Mouse (Mus musculus) brown adipose tissue, adult 24 weeks (tissue): ENCODE data around the gene Psmd2. TPM values are rescaled to one million over a fixed set of nuclear protein-coding genes. Genes with fewer than 3 reads are reported as not detected.

ENCODE experiments used
- H3K27ac ChIP-seq: fragments of 200-500 bp; replicated peaks from 2 replicates; pipeline ENCODE4 v1.5.1; 2012; ENCODE audit warnings: low read depth, mild to moderate bottlenecking, low read length
- H3K4me1 ChIP-seq: fragments of 200-500 bp; 2 replicates; pipeline ENCODE4 v1.6.1; 2012; ENCODE audit warnings: low read length, mixed read lengths; ENCODE audit not compliant: control insufficient read depth, insufficient read depth, insufficient read length
- H3K4me3 ChIP-seq: fragments of 200-500 bp; 2 replicates; pipeline ENCODE4 v1.5.1; 2012; ENCODE audit warnings: low read depth, mild to moderate bottlenecking, low read length, moderate library complexity; ENCODE audit not compliant: insufficient read depth
- polyA plus RNA-seq: library from polyadenylated mRNA; stranded (reverse); fragments of >200 nt; gene quantifications from 2 replicates; pipeline ENCODE4 v1.2.4, GENCODE M21; 2012; ENCODE audit not compliant: missing spikeins, insufficient read depth, insufficient read length

Psmd2 gene
- polyA plus RNA-seq: 120 and 145 TPM in 2 replicates

DNA sequence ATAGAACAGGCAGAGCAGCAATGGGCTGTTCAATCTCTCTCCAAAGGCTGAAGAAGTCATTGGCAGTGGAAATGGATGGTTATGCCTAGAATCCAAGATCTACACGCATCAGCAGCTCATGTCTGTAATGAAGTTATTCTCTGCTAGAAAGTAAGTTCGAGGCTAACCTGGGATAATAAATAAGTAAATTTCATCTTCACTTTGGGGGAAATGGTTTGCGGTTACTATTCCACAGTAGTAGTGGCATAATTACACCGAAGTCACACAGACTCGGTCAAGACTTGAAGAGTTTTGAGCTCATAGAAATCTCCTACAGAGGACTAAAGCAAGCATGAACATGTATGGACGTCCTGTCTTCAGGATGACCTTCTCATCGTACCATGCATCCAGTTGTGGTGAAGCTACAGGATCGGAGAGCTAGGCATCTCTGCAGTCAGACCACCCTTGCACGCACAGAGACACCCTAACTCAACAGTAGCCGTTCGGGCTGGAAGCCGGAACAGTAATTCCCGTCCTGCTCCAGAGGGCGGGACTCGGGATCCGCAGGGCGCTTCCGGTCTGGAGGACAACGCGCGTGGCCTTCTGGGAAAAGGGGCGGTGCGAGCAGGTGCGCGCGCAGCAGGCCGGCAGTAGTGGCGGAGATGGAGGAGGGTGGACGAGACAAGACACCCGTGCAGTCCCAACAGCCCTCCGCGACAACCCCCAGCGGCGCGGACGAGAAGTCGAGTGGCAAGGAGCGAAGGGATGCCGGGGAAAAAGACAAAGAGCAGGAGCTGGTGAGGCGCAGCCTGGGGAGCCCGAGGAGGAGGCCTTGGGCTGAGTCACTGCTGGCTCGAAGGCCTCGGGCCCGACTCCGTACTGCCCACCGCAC lies at the start of gene Psmd2:
TSS of gene Psmd2 (plus strand) at position 577 of the 871 bp plus-strand sequence.
- Histone ChIP-seq H3K4me1 (no peaks in the 10 kb centered on the region), H3K27ac (peak within 1 kb of the TSS; percentile 76), H3K4me3 (peak within 1 kb of the TSS; percentile 73)

DNA sequence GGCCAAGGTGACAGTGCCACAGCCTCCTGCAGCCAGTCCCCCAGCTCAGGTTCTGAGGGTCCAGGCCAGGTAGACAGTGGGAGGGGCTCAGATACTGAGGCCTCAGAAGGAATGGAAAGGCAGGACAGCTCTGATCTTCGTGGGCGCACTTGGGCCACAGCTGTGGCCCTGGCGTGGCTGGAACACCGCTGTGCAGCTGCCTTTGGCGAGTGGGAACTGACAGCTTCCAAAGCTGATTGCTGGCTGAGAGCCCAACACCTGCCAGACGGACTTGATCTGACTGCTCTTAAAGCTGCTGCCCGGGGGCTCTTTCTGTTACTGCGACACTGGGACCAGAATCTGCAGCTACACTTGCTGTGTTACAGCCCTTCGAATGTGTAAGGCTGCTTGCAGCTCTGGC lies 46.7 kb upstream of the Psmd2 start:
- no peak overlapping the region for H3K4me3 ChIP-seq
- no peaks in the 10 kb centered on the region for H3K4me1 ChIP-seq
- no peak overlapping the region for H3K27ac ChIP-seq

DNA sequence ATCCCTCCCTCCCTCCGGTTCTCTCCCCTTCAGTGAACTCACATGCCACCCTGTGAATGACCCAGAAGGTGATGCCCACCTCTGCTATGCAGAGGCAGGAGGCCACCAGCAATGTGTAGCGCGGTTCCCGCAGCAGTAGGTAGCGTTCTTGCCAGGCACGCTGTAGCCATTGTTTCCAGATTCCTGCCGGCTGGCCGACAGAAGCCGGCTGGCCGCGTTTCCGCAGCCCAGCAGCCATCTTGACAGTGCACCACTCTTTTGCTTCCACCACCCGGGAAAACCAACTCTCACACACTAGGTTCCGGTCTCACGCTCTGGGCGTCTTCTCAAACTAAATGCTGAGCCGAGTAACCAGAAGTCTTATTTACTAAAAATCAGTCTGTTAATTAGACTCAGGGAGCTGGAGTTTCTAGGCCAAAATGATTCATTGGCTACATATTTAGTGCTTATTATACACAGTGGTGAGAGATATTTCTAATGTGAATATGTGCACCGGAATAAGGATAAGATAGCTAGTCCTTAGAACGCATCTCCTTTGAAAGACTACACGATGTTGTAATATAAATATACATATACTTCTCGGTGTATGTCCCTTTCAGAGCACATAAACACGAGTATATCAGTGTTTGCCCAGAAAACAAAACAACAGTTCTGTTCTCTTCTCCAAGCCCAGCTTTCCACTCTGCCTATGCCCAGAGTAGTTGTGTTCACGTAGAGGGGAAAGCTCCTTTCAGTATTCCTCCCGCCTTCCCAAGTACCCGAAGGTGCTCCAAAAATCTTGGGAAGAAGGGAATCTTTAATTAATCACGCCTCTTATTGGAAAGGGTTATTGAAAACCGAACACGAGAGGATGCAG lies 40.7 kb upstream of the Psmd2 start:
- Histone ChIP-seq H3K4me1 (no peaks in the 10 kb centered on the region), H3K4me3 (peak overlapping the region; percentile 69), H3K27ac (peak overlapping the region; percentile 35)

DNA sequence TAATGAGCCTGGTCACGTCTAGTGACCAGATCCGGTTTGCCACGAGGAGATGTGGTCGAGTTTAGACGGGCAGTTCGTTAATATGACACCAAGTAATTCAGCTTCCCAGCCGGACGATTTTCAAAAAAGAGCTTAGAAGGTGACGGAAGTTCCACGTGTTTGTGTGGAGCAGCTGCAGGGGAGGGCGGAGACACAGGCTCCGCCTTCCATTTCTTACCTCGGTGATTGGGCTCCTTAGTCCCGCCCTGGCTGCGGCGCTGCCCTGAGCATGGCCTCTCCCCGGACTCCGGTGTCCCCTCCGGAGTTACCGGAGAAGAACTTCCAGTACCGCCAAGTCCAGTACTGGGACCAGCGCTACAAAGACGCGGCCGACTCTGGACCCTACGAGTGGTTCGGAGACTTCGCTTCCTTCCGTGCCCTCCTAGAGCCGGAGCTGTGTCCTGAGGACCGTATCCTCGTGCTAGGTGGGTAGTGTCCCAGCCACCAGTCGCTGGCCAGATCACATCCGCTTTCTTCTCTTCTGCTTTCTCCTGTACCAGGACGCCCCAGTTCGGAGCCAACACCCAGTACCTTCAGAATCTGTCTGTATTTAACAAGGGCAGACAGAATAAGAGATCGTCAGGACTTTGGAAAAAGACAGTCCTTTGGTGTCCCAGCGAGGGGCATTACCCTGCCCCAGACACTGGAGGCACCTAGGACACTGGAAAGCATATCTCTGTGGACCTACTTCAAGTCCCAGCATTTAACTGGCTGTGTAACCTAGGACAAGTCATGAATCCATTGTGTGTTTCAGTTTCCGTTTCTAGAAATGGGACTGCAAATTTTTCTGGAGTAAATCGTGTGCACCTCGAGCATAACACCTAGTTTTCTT lies 39.9 kb upstream of the Psmd2 start, which contains the start of the genes Eef1akmt4, Gm49333 and Alg3:
TSS of gene Eef1akmt4 (plus strand) at position 237 of the 871 bp plus-strand sequence.
TSS of gene Gm49333 (plus strand) at position 254 of the 871 bp plus-strand sequence.
TSS of gene Alg3 (minus strand) at position 379 of the 871 bp plus-strand sequence.
- no peaks in the 10 kb centered on the region for H3K4me1 ChIP-seq
- H3K27ac ChIP-seq: peak within 1 kb of the TSS; percentile 35
- H3K4me3 ChIP-seq: peak within 1 kb of the TSS; percentile 69

DNA sequence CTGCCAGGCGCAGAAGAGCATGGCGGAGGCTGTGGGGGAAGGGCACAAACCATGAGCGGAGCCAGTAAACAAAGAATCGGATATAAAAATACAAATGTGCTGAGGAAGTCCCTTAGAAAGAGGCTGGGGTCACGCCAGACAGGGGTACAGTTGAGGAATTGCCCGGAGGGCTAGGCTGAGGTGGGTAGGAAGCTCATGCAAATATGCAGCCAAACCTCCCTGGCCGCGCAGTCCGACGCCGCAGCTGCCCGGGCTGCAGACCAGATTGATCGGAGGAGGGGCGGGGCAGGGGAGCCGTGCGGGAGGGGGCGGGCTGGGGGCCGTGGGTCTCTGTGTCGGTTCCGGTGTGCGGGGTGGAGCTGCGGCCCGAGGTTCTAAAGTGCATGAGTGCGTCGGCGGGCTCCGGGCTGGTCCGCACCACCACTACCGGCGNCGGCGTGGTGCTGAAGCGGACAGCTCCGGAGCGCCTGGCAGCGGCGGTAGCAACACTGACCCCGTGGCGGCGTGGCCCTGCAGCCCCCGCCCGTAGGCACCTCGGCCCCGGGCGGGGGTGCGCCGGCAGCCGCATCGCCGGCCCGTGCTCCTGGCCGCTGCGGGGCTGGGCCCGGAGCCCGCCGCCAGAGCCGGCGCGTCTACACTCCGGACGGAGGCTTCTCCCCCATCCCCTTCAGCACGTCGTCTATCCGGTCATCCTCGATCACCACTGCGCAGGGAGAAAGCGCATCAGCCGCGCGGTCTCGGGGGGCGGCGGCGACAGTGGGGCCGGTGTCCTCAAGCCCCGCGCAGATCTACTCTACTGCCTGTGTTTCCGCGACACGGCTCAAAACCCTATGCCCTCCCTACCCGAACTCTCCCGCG lies 31.7 kb upstream of the Psmd2 start:
- H3K4me1 ChIP-seq: 0 out of 2 replicates have a peak, but pooled peaks cover 8% of the 10 kb centered on the region
- H3K27ac ChIP-seq: no peak overlapping the region
- peak overlapping the region; percentile 78 for H3K4me3 ChIP-seq

DNA sequence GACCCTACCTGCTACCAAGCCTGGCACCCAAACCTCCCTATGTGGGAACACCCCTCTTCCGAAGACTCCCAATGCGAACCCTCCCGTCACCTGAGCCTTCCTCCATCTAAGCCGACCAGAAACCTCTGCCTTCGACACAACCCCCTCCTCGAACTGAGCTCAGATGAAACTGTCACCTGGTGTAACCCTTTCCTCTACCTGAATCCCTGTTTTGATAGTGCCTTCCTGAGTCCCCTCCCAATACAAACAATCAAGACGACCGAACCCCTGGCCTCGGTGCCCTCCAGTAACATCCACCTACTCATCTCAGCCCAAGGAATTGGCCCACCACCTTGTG lies 31.1 kb upstream of the Psmd2 start:
- 0 out of 2 replicates have a peak, but pooled peaks cover 8% of the 10 kb centered on the region for H3K4me1 ChIP-seq
- peak overlapping the region; percentile 78 for H3K4me3 ChIP-seq
- no peak overlapping the region for H3K27ac ChIP-seq

DNA sequence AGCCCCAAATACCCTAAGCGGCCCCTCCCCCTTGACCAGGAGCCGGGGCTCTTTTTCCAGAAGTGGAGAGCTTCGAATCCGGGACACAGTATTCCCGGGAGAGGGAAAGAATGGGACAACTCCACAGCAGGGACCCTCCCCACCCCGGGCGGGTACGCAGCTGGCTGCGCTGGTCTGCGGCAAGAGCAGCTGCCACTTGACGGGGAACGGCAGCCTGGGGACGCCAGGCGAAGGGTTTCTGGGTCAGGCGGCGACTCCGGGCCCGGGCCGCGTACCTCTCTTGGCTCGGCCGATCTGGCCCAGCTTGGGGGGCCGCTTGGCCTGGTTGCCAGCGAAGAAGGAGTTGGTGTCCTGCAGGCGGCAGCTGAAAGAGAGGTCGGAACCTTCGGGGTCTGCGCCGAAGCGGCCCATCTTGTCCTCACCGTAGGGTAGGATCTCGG lies 30.7 kb upstream of the Psmd2 start:
- H3K4me1 ChIP-seq: 0 out of 2 replicates have a peak, but pooled peaks cover 8% of the 10 kb centered on the region
- H3K4me3 ChIP-seq: peak overlapping the region; percentile 78
- no peak overlapping the region for H3K27ac ChIP-seq

DNA sequence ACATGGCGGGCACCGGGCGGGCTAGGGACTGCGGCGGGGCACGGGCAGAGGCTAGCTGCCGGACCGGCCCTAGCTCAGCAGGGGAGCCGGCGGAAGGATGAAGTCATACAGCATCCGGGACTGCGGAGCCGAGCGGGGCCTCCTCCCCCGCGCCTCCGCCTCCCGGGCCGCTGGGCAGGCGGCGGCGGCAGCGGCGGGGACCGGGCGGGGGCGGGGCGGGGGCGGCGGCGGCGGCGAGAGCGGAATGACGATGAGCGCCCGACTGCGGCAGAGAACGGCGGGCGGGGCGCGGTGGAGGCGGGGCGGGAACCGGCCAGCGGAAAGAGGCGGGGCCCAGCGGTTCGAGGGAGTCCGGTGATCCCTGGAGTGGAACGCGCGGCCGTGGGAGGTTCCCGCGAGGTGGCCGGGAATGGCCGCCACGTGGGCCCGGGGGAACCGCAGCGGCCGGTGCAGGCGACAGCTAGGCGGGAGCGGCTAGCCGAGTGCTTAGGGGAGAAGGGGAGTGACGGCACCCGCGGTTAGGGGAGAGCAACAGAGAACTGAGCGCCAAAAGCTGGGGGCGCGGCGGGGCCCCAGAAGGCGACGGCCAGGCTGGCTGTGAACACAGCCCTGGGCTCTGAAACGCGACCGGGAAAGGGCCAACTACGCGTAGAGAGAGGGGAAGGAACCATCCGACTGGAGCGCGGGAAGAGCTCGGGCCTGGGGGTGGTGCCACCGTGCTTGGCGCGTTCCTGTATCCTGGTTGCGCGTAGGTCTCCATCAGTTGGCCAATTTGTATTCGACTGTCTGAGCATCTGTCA lies 30.1 kb upstream of the Psmd2 start, which contains the start of gene Camk2n2:
TSS of gene Camk2n2 (minus strand) at position 97 of the 800 bp plus-strand sequence.
- no peak within 1 kb of the TSS for H3K27ac ChIP-seq

DNA sequence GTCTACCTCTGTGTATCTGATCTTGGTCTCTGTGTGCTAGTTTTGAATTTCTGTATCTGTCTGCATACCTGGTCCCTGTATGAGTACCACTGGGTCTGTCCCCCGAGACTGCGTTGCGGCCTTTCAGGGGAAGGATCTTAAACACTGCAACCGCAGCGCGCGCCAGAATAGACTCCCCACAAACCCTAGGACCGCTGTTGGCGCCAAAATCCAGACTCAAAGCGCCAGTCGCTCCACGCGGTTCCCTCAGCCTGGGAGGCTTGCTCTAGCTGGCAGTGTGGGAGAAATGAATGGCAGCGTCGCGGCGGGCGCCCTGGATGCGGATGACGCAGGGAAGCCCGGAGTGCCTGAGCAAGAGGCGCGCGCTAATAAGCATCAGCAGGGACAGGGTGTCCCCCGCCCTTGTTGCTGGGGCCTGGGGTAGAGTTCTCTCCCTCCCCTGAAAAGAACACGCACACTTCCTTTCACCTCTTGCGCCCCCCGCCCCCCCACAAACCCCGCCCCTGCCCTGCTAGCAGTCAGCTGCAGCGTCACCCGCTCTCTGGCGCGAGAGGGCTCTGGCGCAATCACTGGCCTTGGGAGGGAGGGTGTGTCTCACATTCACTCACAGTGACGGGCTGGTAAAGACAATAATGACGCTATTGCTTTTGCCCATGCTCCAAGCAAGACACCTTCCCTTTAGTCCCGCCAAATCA lies 29.3 kb upstream of the Psmd2 start:
- Histone ChIP-seq H3K27ac (no peak overlapping the region), H3K4me3 (peak overlapping the region; percentile 60), H3K4me1 (0 out of 2 replicates have a peak, but pooled peaks cover 8% of the 10 kb centered on the region)

More for the DNA sequence above, 30.1 kb upstream of the Psmd2 start, which contains the start of gene Camk2n2:
- Histone ChIP-seq H3K4me1 (0 out of 2 replicates have a peak, but pooled peaks cover 8% of the 10 kb centered on the region), H3K4me3 (peak within 1 kb of the TSS; percentile 78)

DNA sequence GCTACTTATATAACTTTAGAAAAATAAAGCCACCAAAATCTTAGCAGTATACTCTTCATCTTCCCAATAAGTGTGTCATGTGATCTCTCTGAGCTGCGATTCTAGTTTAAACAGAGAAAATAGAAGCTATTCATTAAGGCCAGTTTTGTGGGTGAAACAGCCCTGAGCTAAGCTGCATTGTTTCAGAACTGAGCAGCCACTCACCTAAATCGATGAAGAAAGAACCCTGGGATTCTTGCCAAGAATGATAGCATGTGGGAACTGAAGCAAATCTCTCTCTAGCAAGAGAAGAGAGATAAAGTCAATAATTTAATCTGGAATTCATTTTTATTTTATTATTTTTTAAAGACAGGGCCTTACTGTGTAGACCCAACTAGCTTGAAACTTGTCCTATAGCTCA lies 28.2 kb upstream of the Psmd2 start:
- H3K4me1 ChIP-seq: 0 out of 2 replicates have a peak, but pooled peaks cover 8% of the 10 kb centered on the region
- no peak overlapping the region for H3K4me3 ChIP-seq
- H3K27ac ChIP-seq: no peak overlapping the region

DNA sequence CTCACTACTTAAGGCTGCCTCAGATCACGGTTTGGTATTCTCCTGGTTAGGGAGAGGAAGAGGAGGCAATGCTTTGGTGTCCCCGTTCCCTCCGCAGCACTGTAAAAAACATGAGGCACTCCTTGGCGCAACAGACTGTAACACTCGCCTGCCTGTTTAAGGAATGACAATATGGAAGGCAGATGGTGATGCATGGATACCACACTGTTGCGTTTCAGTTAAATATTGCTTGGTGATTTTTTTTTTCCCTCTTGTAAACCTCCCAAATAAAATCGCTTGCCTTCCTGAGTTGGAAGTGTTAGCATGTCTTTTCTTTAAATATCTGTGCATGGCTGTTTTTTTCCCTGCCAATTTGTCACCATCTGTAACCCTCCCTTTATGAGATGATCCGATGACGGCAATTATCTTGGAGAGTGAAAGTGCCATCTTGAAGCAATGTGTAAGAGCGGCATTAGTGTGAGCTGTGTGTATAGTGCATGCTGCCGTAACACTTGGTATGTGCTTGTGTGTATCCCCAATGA lies 22.5 kb upstream of the Psmd2 start:
- Histone ChIP-seq H3K4me3 (no peak overlapping the region), H3K4me1 (no peaks in the 10 kb centered on the region; the same call in 1 of the 2 replicates), H3K27ac (no peak overlapping the region)
